Mouse (Mus musculus): ENCODE results near the gene Scnn1a.

Scnn1a gene

GRCm38 (mm10) chr6:125344084-125344483 lies 23.6 kb downstream of the Scnn1a start:
- DNase-seq (ENCODE audit: low spot score) = peak; percentile 97

- DNase-seq (ENCODE audit: low spot score) = no peak
Measured at GRCm38 (mm10) chr6:125344866-125345265, 24.4 kb downstream of the Scnn1a start.

- no peak for DNase-seq (ENCODE audit: low spot score)
Measured at GRCm38 (mm10) chr6:125345625-125346024, 25.2 kb downstream of the Scnn1a start.

- DNase-seq (ENCODE audit: low spot score) = no peak
Measured at GRCm38 (mm10) chr6:125346029-125346428, 25.6 kb downstream of the Scnn1a start.

- DNase-seq (ENCODE audit: low spot score) = peak; percentile 72
Measured at GRCm38 (mm10) chr6:125348721-125349574, 28.5 kb downstream of the Scnn1a start, which contains the start of gene Tnfrsf1a. TSS of gene Tnfrsf1a (plus strand) at chr6:125349362.

- peak; percentile 94 for DNase-seq (ENCODE audit: low spot score)
Measured at GRCm38 (mm10) chr6:125349575-125350230, 29.2 kb downstream of the Scnn1a start.

- DNase-seq (ENCODE audit: low spot score) = peak; percentile 55
Measured at GRCm38 (mm10) chr6:125350231-125350994, 30.0 kb downstream of the Scnn1a start.

GRCm38 (mm10) chr6:125350995-125351324 lies 30.5 kb downstream of the Scnn1a start:
- DNase-seq (ENCODE audit: low spot score) = no peak

- DNase-seq (ENCODE audit: low spot score) = peak; percentile 83
Measured at GRCm38 (mm10) chr6:125351368-125352045, 31.0 kb downstream of the Scnn1a start.

GRCm38 (mm10) chr6:125352046-125352384 lies 31.6 kb downstream of the Scnn1a start:
- DNase-seq (ENCODE audit: low spot score) = no peak

GRCm38 (mm10) chr6:125352811-125353210 lies 32.4 kb downstream of the Scnn1a start:
- DNase-seq (ENCODE audit: low spot score) = peak; percentile 55

- DNase-seq (ENCODE audit: low spot score) = no peak
Measured at GRCm38 (mm10) chr6:125353221-125353620, 32.8 kb downstream of the Scnn1a start.

GRCm38 (mm10) chr6:125353655-125354054 lies 33.2 kb downstream of the Scnn1a start:
- no peak for DNase-seq (ENCODE audit: low spot score)

GRCm38 (mm10) chr6:125354352-125355151 lies 34.1 kb downstream of the Scnn1a start:
- peak; percentile 90 for DNase-seq (ENCODE audit: low spot score)

- peak; percentile 33 for DNase-seq (ENCODE audit: low spot score)
Measured at GRCm38 (mm10) chr6:125355197-125355741, 34.8 kb downstream of the Scnn1a start.

- peak; percentile 82 for DNase-seq (ENCODE audit: low spot score)
Measured at GRCm38 (mm10) chr6:125356264-125356663, 35.8 kb downstream of the Scnn1a start.

- no peak for DNase-seq (ENCODE audit: low spot score)
Measured at GRCm38 (mm10) chr6:125357334-125357733, 36.9 kb downstream of the Scnn1a start.

GRCm38 (mm10) chr6:125359999-125360398 lies 39.5 kb downstream of the Scnn1a start:
- no peak for DNase-seq (ENCODE audit: low spot score)

GRCm38 (mm10) chr6:125360846-125361245 lies 40.4 kb downstream of the Scnn1a start:
- DNase-seq (ENCODE audit: low spot score) = no peak

- peak; percentile 68 for DNase-seq (ENCODE audit: low spot score)
Measured at GRCm38 (mm10) chr6:125361467-125362291, 41.2 kb downstream of the Scnn1a start.
